In genomic region chr8:84655336-84656190, GRCm38 (mm10) we compare ENCODE assay signal across 8 mouse cellular contexts. TPM values are rescaled to one million over a fixed set of nuclear protein-coding genes. Genes with fewer than 3 reads are reported as not detected.
DNase-seq lines count a peak whose midpoint lies in the region; ATAC-seq and TF ChIP-seq lines count a peak whose summit lies in the region.

No protein-coding gene starts in this region.

- no peak for TF ChIP-seq CTCF in liver, postnatal 0 days (IDR thresholded peaks at IDR 0.05; ENCODE audit: low read depth)

- DNase-seq in adrenal gland, postnatal 10 days: peak; percentile 35
- DNase-seq in adrenal gland, postnatal 25 days: no peak
- peak; percentile 93 for DNase-seq in embryonic facial prominence, embryonic 10.5 days (ENCODE audit: low spot score)
- DNase-seq in liver, postnatal 0 days: no peak
- no peak for DNase-seq in ovary, postnatal 36 days (ENCODE audit: low spot score)
- no peak for DNase-seq in testis, postnatal 10 days (ENCODE audit: low spot score)

- H3K27me3 ChIP-seq in embryonic facial prominence, embryonic 10.5 days (replicated peaks; ENCODE audit: low read depth, poor library complexity, severe bottlenecking): no peaks in the 10 kb centered on the region
- no peaks in the 10 kb centered on the region for H3K27me3 ChIP-seq in hindbrain, embryonic 12.5 days
- H3K27me3 ChIP-seq in liver, postnatal 0 days (ENCODE audit: insufficient read depth, low read length): no peaks in the 10 kb centered on the region
- no peaks in the 10 kb centered on the region for H3K27me3 ChIP-seq in stomach, embryonic 16.5 days (ENCODE audit: control insufficient read depth, insufficient read depth, low read length)

- H3K4me1 ChIP-seq in embryonic facial prominence, embryonic 10.5 days: peaks cover 79% of the 10 kb centered on the region
- H3K4me1 ChIP-seq in hindbrain, embryonic 12.5 days: peaks cover 39% of the 10 kb centered on the region
- peaks cover 53% of the 10 kb centered on the region for H3K4me1 ChIP-seq in liver, postnatal 0 days (ENCODE audit: insufficient read depth)
- H3K4me1 ChIP-seq in stomach, embryonic 16.5 days (ENCODE audit: control insufficient read depth, insufficient read depth, low read length): peaks cover 40% of the 10 kb centered on the region

- ATAC-seq in hindbrain, embryonic 12.5 days (ENCODE audit: low FRiP score): peak; percentile 86
- no peak; the same call in 1 of the 2 replicates for ATAC-seq in liver, postnatal 0 days
- peak; percentile 61; the same call in 1 of the 2 replicates for ATAC-seq in stomach, embryonic 16.5 days (ENCODE audit: insufficient read depth, low FRiP score)

- H3K4me2 ChIP-seq in hindbrain, embryonic 12.5 days (replicated peaks): peak overlapping the region; percentile 56
- peak overlapping the region; percentile 75 for H3K4me2 ChIP-seq in liver, postnatal 0 days (ENCODE audit: low read depth, low read length)
- peak overlapping the region; percentile 85 for H3K4me2 ChIP-seq in stomach, embryonic 16.5 days (ENCODE audit: low read depth, low read length)

- TF ChIP-seq EP300 in liver, postnatal 0 days (IDR thresholded peaks at IDR 0.05; ENCODE audit: low read depth): no peak

- whole genome bisulfite sequencing in embryonic facial prominence, embryonic 10.5 days: under 1% methylated on average over 15 of the region's 15 CpGs
- under 1% methylated on average over 15 of the region's 15 CpGs for WGBS in hindbrain, embryonic 12.5 days
- 12% methylated on average over 15 of the region's 15 CpGs for WGBS in liver, postnatal 0 days (ENCODE audit: insufficient replicate concordance)
- 3% methylated on average over 15 of the region's 15 CpGs for WGBS in stomach, embryonic 16.5 days

- H3K4me3 ChIP-seq in embryonic facial prominence, embryonic 10.5 days: peak overlapping the region; percentile 59
- H3K4me3 ChIP-seq in hindbrain, embryonic 12.5 days: peak overlapping the region; percentile 27
- H3K4me3 ChIP-seq in liver, postnatal 0 days (ENCODE audit: low read depth, low read length): peak overlapping the region; percentile 40
- peak overlapping the region; percentile 41 for H3K4me3 ChIP-seq in stomach, embryonic 16.5 days (replicated peaks; ENCODE audit: low read length)

- no peaks in the 10 kb centered on the region for H3K36me3 ChIP-seq in embryonic facial prominence, embryonic 10.5 days (replicated peaks)
- no peaks in the 10 kb centered on the region for H3K36me3 ChIP-seq in hindbrain, embryonic 12.5 days
- H3K36me3 ChIP-seq in liver, postnatal 0 days (replicated peaks; ENCODE audit: insufficient read depth, low read length): no peaks in the 10 kb centered on the region
- H3K36me3 ChIP-seq in stomach, embryonic 16.5 days (ENCODE audit: control insufficient read depth, insufficient read depth, low read length): no peaks in the 10 kb centered on the region

- peak overlapping the region; percentile 44 for H3K9ac ChIP-seq in hindbrain, embryonic 12.5 days
- H3K9ac ChIP-seq in liver, postnatal 0 days (replicated peaks): peak overlapping the region; percentile 71
- H3K9ac ChIP-seq in stomach, embryonic 16.5 days (ENCODE audit: low read length): peak overlapping the region; percentile 83

- no peaks in the 10 kb centered on the region for H3K9me3 ChIP-seq in embryonic facial prominence, embryonic 10.5 days
- no peaks in the 10 kb centered on the region for H3K9me3 ChIP-seq in hindbrain, embryonic 12.5 days (replicated peaks)
- no peaks in the 10 kb centered on the region for H3K9me3 ChIP-seq in liver, postnatal 0 days (ENCODE audit: low read length)
- no peaks in the 10 kb centered on the region for H3K9me3 ChIP-seq in stomach, embryonic 16.5 days (replicated peaks; ENCODE audit: control insufficient read depth, low read length)

- peak overlapping the region; percentile 97 for H3K27ac ChIP-seq in embryonic facial prominence, embryonic 10.5 days (replicated peaks)
- H3K27ac ChIP-seq in hindbrain, embryonic 12.5 days: peak overlapping the region; percentile 89
- peak overlapping the region; percentile 67 for H3K27ac ChIP-seq in liver, postnatal 0 days (ENCODE audit: low read depth)
- H3K27ac ChIP-seq in stomach, embryonic 16.5 days (ENCODE audit: low read length): peak overlapping the region; percentile 99

RNA-seq across cellular contexts. Expression of gene Ier2, which starts 7.1 kb away (rescaled TPM):
- 10 to 100 TPM; 33.3 to 63.4 TPM for total RNA-seq in adrenal gland, postnatal 10 days (2021)
- total RNA-seq in adrenal gland, postnatal 25 days (2021): 19.6 and 22.3 TPM in 2 replicates
- polyA plus RNA-seq in embryonic facial prominence, embryonic 10.5 days (2016; fragmentation: Nextera tagmentation; extraction: Ambion mirVana): 140 and 148 TPM in 2 replicates
- 62.5 and 64.8 TPM in 2 replicates for polyA plus RNA-seq in hindbrain, embryonic 12.5 days (2016; fragmentation: Nextera tagmentation; extraction: Ambion mirVana)
- polyA plus RNA-seq in liver, postnatal 0 days (2015; fragmentation: Nextera tagmentation; extraction: Ambion mirVana): 32.3 and 32.9 TPM in 2 replicates
- 62.4 and 69.5 TPM in 2 replicates for polyA plus RNA-seq in stomach, embryonic 16.5 days (2015; fragmentation: Nextera tagmentation; extraction: Ambion mirVana)

RNA-seq across cellular contexts. Expression of gene Trmt1, which starts 30.5 kb away (rescaled TPM):
- 10 to 100 TPM; 63.4 to 82.8 TPM for total RNA-seq in adrenal gland, postnatal 10 days (2021)
- 75.1 and 83.9 TPM in 2 replicates for total RNA-seq in adrenal gland, postnatal 25 days (2021)
- polyA plus RNA-seq in embryonic facial prominence, embryonic 10.5 days (2016; fragmentation: Nextera tagmentation; extraction: Ambion mirVana): 69.1 and 71.2 TPM in 2 replicates
- 51.2 and 55.9 TPM in 2 replicates for polyA plus RNA-seq in hindbrain, embryonic 12.5 days (2016; fragmentation: Nextera tagmentation; extraction: Ambion mirVana)
- polyA plus RNA-seq in liver, postnatal 0 days (2015; fragmentation: Nextera tagmentation; extraction: Ambion mirVana): 21.3 TPM in 2 replicates
- 53.7 and 54.1 TPM in 2 replicates for polyA plus RNA-seq in stomach, embryonic 16.5 days (2015; fragmentation: Nextera tagmentation; extraction: Ambion mirVana)

RNA-seq across cellular contexts. Expression of gene Nacc1, which starts 32.1 kb away (rescaled TPM):
- total RNA-seq in adrenal gland, postnatal 10 days (2021): 10 to 100 TPM; 59.1 to 62.9 TPM
- 73.9 and 76.0 TPM in 2 replicates for total RNA-seq in adrenal gland, postnatal 25 days (2021)
- polyA plus RNA-seq in embryonic facial prominence, embryonic 10.5 days (2016; fragmentation: Nextera tagmentation; extraction: Ambion mirVana): 30.4 and 30.8 TPM in 2 replicates
- polyA plus RNA-seq in hindbrain, embryonic 12.5 days (2016; fragmentation: Nextera tagmentation; extraction: Ambion mirVana): 20.9 and 21.3 TPM in 2 replicates
- 3.3 and 3.6 TPM in 2 replicates for polyA plus RNA-seq in liver, postnatal 0 days (2015; fragmentation: Nextera tagmentation; extraction: Ambion mirVana)
- 14.4 and 14.5 TPM in 2 replicates for polyA plus RNA-seq in stomach, embryonic 16.5 days (2015; fragmentation: Nextera tagmentation; extraction: Ambion mirVana)

RNA-seq across cellular contexts. Expression of gene Lyl1, which starts 45.7 kb away (rescaled TPM):
- total RNA-seq in adrenal gland, postnatal 10 days (2021): 1 to 10 TPM; 7.8 to 8.5 TPM
- 3.1 and 3.8 TPM in 2 replicates for total RNA-seq in adrenal gland, postnatal 25 days (2021)
- polyA plus RNA-seq in embryonic facial prominence, embryonic 10.5 days (2016; fragmentation: Nextera tagmentation; extraction: Ambion mirVana): 4.3 and 5.5 TPM in 2 replicates
- 4.6 and 4.9 TPM in 2 replicates for polyA plus RNA-seq in hindbrain, embryonic 12.5 days (2016; fragmentation: Nextera tagmentation; extraction: Ambion mirVana)
- polyA plus RNA-seq in liver, postnatal 0 days (2015; fragmentation: Nextera tagmentation; extraction: Ambion mirVana): 24.6 and 25.7 TPM in 2 replicates
- 6.0 and 8.3 TPM in 2 replicates for polyA plus RNA-seq in stomach, embryonic 16.5 days (2015; fragmentation: Nextera tagmentation; extraction: Ambion mirVana)

Comparison
In these comparisons a context has a peak if more than half of its experiments do, and no peak if none do; other contexts are left out.
1. DNase-seq: peak in adrenal gland, postnatal 10 days (single experiment) and embryonic facial prominence, embryonic 10.5 days (single experiment); none in adrenal gland, postnatal 25 days (single experiment), liver, postnatal 0 days (single experiment), ovary, postnatal 36 days (single experiment) and testis, postnatal 10 days (single experiment).
2. Peak in every context shown above with its lines, with median percentiles within 50 percentile points of each other: H3K27ac ChIP-seq, H3K4me3 ChIP-seq, H3K4me2 ChIP-seq and H3K9ac ChIP-seq.